Mouse (Mus musculus) limb, embryonic 12.5 days (tissue): ENCODE measurements around the gene Sh3bp5. TPM values are rescaled to one million over a fixed set of nuclear protein-coding genes. Genes with fewer than 3 reads are reported as not detected.
A peak's percentile ranks its signal among the peaks of the same experiment; 100 is the strongest.
"Not testable (repeated sequence)": the region's sequence is repeated elsewhere in the genome, so short reads cannot be mapped to it uniquely, and the experiment has no call there.

Experiments used
- ATAC-seq: fragments of 200-750 bp; cut with Nextera tagmentation; 2 replicates; pipeline ENCODE4 v1.8.0; 2017; ENCODE audit warnings: low read depth, moderate TSS enrichment; ENCODE audit not compliant: insufficient number of reproducible peaks, insufficient read depth, low FRiP score, low TSS enrichment
- H3K27ac ChIP-seq: fragments of 300-500 bp; sonication (generic); 2 replicates; pipeline ENCODE4 v1.5.1; 2016; ENCODE audit warnings: mild to moderate bottlenecking, moderate library complexity
- H3K27me3 ChIP-seq: fragments of 300-500 bp; sonication (generic); 2 replicates; pipeline ENCODE4 v1.6.1; 2016; ENCODE audit warnings: mild to moderate bottlenecking, moderate library complexity
- H3K36me3 ChIP-seq: fragments of 300-500 bp; sonication (generic); 2 replicates; pipeline ENCODE4 v1.6.1; 2016; ENCODE audit warnings: mild to moderate bottlenecking, moderate library complexity
- H3K4me1 ChIP-seq: fragments of 300-500 bp; sonication (generic); replicated peaks from 2 replicates; pipeline ENCODE4 v1.6.1; 2016
- H3K4me2 ChIP-seq: fragments of 300-500 bp; sonication (generic); 2 replicates; pipeline ENCODE4 v1.6.1; 2016; ENCODE audit warnings: mild to moderate bottlenecking, moderate library complexity
- H3K4me3 ChIP-seq: fragments of 300-500 bp; sonication (generic); replicated peaks from 2 replicates; pipeline ENCODE4 v1.5.1; 2016; ENCODE audit warnings: mild to moderate bottlenecking
- H3K9ac ChIP-seq: fragments of 300-500 bp; sonication (generic); replicated peaks from 2 replicates; pipeline ENCODE4 v1.6.1; 2016; ENCODE audit warnings: mild to moderate bottlenecking, moderate library complexity
- H3K9me3 ChIP-seq: fragments of 300-500 bp; sonication (generic); 2 replicates; pipeline ENCODE4 v1.6.1; 2016; ENCODE audit warnings: mild to moderate bottlenecking, moderate library complexity
- WGBS: fragments of 180-500 bp; shearing (Covaris S2); methylation state at CpG from one replicate; pipeline ENCODE4 v1.1.7; 2016; 5-methylcytosine and 5-hydroxymethylcytosine counted together
- polyA plus RNA-seq: library from polyadenylated mRNA; unstranded; fragments of >200 nt; fragmentation: Nextera tagmentation; extraction: Ambion mirVana; gene quantifications from 2 replicates; pipeline ENCODE4 v1.2.1, GENCODE M21; 2016

Sh3bp5 gene
- polyA plus RNA-seq, 1 experiment from 2014 or later: 41.9 TPM

- not testable (repeated sequence) for H3K4me2 ChIP-seq, H3K4me3 ChIP-seq, H3K9me3 ChIP-seq, H3K27ac ChIP-seq, H3K9ac ChIP-seq, ATAC-seq, H3K27me3 ChIP-seq, H3K36me3 ChIP-seq
- H3K4me1 ChIP-seq: peaks cover 20% of the 10 kb centered on the region
- WGBS: 85% methylated on average over 12 of the region's 12 CpGs
Observed at GRCm38 (mm10) chr14:31453946-31454345, 18.1 kb upstream of the Sh3bp5 start.

DNA sequence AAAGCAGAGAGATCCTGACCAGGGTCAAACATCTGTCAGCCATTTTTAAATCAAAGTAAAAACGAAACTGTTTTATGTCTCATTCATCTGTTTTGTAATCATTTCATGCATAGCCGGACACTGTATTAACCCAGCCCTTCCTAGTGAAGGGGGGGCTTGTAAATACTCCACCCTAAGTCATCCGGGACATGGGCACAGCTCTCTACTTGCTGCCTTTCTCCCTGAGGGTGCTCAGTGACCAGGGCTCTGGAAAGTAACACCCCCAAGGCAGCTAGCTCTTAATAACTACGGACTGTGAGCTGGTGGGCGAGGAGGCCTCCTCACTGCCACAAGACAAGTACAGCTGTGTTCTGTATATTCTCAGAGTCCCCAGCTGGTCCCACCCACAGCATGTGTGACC, 13.1 kb upstream of the Sh3bp5 start:
- Histone ChIP-seq H3K36me3 (no peaks in the 10 kb centered on the region), H3K9ac (no peak overlapping the region), H3K4me3 (no peak overlapping the region), H3K27ac (no peak overlapping the region), H3K9me3 (no peaks in the 10 kb centered on the region), H3K4me2 (no peak overlapping the region), H3K4me1 (no peaks in the 10 kb centered on the region), H3K27me3 (no peaks in the 10 kb centered on the region)
- 61% methylated on average over 5 of the region's 5 CpGs for WGBS
- no peak for ATAC-seq

GRCm38 (mm10) chr14:31443616-31444015, 7.7 kb upstream of the Sh3bp5 start:
- Histone ChIP-seq H3K4me2 (no peak overlapping the region), H3K4me3 (no peak overlapping the region), H3K27ac (no peak overlapping the region), H3K4me1 (peaks cover 7% of the 10 kb centered on the region), H3K27me3 (no peaks in the 10 kb centered on the region), H3K9ac (no peak overlapping the region), H3K9me3 (no peaks in the 10 kb centered on the region), H3K36me3 (no peaks in the 10 kb centered on the region)
- ATAC-seq: no peak
- 65% methylated on average over 6 of the region's 6 CpGs for WGBS

- 83% methylated on average over 6 of the region's 6 CpGs for WGBS
- no peaks in the 10 kb centered on the region for H3K9me3 ChIP-seq
- H3K4me1 ChIP-seq: peaks cover 13% of the 10 kb centered on the region
- no peak overlapping the region for H3K4me2 ChIP-seq
- H3K27ac ChIP-seq: no peak overlapping the region
- H3K9ac ChIP-seq: no peak overlapping the region
- no peaks in the 10 kb centered on the region for H3K36me3 ChIP-seq
- H3K4me3 ChIP-seq: no peak overlapping the region
- no peak for ATAC-seq
- no peaks in the 10 kb centered on the region for H3K27me3 ChIP-seq
Observed at GRCm38 (mm10) chr14:31440725-31441124, 4.8 kb upstream of the Sh3bp5 start.

DNA sequence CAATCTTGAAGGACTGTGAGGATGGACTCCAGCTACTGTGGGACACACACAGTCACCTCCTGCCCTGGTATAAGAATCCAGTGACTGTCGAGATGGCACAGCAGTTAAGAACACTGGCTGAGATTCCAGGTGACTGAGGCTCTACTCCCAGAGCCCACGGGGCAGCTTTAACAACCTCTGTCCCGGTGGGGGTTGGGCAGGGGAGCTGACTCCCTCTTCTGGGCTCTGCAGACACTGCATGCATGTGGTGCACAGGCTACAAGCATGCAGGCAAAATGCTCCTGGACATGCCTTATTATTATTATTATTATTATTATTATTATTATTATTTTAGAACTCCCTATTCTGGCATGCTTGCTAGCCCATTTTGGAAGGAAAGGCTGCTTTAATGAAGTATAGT, 4.4 kb upstream of the Sh3bp5 start:
- Histone ChIP-seq H3K36me3 (no peaks in the 10 kb centered on the region), H3K9me3 (no peaks in the 10 kb centered on the region), H3K4me3 (no peak overlapping the region), H3K27me3 (no peaks in the 10 kb centered on the region), H3K27ac (no peak overlapping the region), H3K4me1 (peaks cover 13% of the 10 kb centered on the region), H3K9ac (no peak overlapping the region), H3K4me2 (no peak overlapping the region)
- ATAC-seq: no peak
- WGBS: 24% methylated on average over 3 of the region's 3 CpGs

DNA sequence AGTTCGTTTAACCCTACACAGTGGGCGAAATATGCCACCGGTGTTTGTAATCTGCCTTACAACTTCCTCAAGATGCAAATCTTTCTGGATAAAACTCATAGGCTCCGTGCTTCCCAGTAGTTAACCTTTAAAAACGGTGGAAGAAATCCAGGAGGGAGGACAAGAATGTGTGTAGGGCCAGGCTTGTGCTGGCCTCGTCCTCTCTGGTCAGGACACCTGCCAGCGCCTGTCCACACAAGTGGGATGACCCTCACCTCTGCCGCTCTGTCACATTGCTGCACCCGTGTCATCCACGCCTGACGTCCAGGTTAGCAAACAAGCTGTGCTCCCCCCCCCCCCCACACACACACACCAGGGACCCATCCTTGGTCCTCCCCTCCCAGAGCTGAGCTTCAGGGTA, 3.4 kb upstream of the Sh3bp5 start:
- peaks cover 18% of the 10 kb centered on the region for H3K4me1 ChIP-seq
- H3K4me2 ChIP-seq: no peak overlapping the region
- H3K4me3 ChIP-seq: no peak overlapping the region
- no peak for ATAC-seq
- WGBS: 57% methylated on average over 11 of the region's 11 CpGs
- H3K27me3 ChIP-seq: no peaks in the 10 kb centered on the region
- no peaks in the 10 kb centered on the region for H3K36me3 ChIP-seq
- no peak overlapping the region for H3K27ac ChIP-seq
- H3K9ac ChIP-seq: no peak overlapping the region
- H3K9me3 ChIP-seq: no peaks in the 10 kb centered on the region

DNA sequence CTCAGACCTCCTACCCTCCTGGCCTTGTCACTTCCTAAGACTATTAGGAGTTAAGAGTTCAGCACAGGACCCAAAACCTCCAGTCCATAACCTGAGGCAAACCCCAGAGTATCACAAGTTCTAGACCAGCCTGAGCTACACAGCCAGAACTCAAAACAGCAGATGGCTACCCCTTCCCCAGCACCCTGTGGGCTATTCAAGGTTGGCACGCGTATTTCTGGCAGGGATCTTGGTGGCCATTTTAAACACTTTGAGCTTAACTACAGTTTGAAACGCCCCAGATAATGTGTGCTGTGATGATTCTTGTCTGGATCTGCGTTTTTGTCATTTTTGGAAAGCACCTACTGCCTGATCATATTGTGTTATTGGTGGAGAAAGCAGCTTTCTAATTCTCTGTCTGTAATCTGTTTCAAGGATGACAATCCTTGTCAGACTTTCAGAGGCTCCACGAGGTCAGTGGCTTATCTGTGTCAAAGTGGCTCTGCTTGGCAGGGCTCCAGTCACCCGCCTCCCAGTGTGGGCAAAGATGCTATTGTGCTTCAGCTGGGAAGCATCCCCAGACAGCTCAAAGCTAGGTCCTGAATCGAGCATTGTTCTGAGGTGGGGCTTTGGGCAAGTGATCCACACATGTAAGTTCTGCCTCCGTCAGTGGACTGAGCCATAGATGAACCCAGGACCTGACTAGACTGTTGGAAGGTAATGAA, 2.1 kb upstream of the Sh3bp5 start:
- peaks cover 28% of the 10 kb centered on the region for H3K4me1 ChIP-seq
- no peaks in the 10 kb centered on the region for H3K27me3 ChIP-seq
- 82% methylated on average over 8 of the region's 8 CpGs for WGBS
- H3K9ac ChIP-seq: no peak overlapping the region
- H3K4me2 ChIP-seq: no peak overlapping the region
- H3K27ac ChIP-seq: no peak overlapping the region
- H3K36me3 ChIP-seq: no peaks in the 10 kb centered on the region
- no peak overlapping the region for H3K4me3 ChIP-seq
- no peaks in the 10 kb centered on the region for H3K9me3 ChIP-seq
- ATAC-seq: no peak

DNA sequence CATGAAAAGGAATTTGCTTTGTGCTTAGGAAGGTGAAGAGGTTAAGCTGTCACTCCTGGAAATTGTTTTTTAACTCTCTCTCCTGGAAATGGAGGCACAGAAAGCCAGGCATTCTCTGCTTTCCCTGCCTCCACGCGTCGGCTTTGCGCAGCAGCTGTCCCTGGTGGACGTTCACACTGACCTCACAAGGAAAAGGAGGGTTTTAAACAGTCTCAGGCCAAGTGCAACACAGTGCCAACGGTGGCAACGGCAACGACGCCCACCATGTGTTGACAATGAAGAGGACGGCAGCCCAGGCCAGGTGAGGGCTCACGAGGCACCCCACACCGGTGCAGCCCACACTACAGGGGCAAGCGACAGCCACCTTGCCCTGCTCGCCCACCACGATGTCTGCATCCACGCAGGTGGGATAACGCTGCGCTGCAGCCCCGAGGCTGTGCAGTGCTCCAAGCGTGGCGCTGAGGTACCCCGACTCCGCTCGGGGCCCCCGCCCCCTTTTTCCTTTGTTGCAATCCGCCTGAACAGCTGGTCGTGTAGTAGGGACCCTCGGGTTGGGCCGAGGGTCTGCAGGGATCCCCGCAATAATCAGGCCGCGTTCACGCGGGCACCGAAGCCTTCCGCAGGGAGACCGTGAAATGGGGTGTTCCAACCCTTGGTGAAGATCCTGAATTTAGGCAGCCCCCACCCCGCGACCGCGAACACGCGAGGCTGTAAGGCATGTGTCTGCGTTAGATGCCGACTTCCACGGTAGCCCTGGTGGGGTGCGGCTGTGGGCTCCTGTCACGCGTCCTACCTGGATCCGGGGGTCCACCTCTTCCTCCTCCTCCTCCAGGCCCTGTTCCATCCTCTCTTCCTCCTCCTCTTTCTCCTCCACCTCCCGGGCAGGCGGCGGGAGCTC, 611 bp downstream of the Sh3bp5 start:
- WGBS: under 1% methylated on average over 53 of the region's 53 CpGs
- H3K4me1 ChIP-seq: peaks cover 49% of the 10 kb centered on the region
- H3K9ac ChIP-seq: peak overlapping the region; percentile 70
- ATAC-seq: peak; percentile 46; the same call in 1 of the 2 replicates
- H3K27ac ChIP-seq: peak overlapping the region; percentile 81
- peak overlapping the region; percentile 64 for H3K4me3 ChIP-seq
- peak overlapping the region; percentile 94 for H3K4me2 ChIP-seq
- peaks cover 20% of the 10 kb centered on the region for H3K36me3 ChIP-seq
- H3K27me3 ChIP-seq: no peaks in the 10 kb centered on the region
- H3K9me3 ChIP-seq: no peaks in the 10 kb centered on the region

DNA sequence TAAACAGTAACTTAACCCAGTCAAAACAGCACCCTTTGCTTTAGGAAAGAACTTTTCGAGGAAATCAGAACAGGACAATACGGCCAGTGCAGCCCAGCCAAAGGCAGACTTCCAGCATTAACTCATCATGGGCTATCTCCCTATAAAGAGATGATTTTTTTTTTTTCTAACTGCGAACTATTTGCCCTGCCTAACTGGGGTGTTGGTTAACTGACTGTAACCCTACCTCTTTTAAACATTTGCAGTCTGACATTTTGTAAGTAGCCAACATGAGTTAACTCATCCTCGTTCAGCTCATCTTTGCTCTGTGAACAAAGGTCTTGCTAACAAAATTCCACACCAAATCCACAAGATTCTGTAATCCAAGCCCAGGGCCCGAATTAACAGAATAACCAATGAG, 1.5 kb downstream of the Sh3bp5 start:
- H3K4me1 ChIP-seq: peaks cover 47% of the 10 kb centered on the region
- H3K36me3 ChIP-seq: peaks cover 28% of the 10 kb centered on the region
- H3K4me3 ChIP-seq: peak overlapping the region; percentile 64
- H3K27me3 ChIP-seq: no peaks in the 10 kb centered on the region
- ATAC-seq: no peak
- peak overlapping the region; percentile 88 for H3K27ac ChIP-seq
- no peak overlapping the region for H3K9ac ChIP-seq
- H3K4me2 ChIP-seq: peak overlapping the region; percentile 94
- WGBS: 24% methylated on average over 5 of the region's 5 CpGs
- no peaks in the 10 kb centered on the region for H3K9me3 ChIP-seq

DNA sequence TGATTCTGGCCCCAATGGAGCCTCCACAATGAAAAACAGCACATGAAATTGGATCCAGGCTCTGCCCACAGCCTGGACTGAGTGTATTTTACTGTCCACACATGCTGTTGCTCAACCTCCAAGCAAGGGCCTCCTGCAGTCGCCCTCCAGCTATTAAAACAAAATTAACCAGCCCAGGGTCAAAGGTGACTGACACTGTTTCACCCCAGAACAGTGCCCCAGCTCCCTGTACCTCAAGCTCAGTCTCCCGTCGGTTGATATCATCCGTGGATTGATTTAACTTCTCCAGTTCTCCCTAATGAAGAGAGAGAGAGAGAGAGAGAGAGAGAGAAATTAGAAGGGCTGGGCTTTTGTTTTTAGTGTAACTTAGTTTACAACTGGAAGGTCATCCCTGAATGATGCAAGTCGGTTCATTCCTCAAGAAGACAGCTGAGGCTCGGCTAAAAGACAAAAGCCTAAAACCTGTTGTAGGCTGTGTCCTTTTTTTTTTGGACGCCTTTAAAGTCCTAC, 2.0 kb downstream of the Sh3bp5 start:
- Histone ChIP-seq H3K9me3 (no peaks in the 10 kb centered on the region), H3K4me2 (peak overlapping the region; percentile 94), H3K4me3 (peak overlapping the region; percentile 64), H3K27me3 (no peaks in the 10 kb centered on the region), H3K36me3 (peaks cover 29% of the 10 kb centered on the region), H3K9ac (0 out of 2 replicates have a peak overlapping the region, but pooled peaks have one; percentile 18), H3K4me1 (peaks cover 42% of the 10 kb centered on the region), H3K27ac (peak overlapping the region; percentile 88)
- 8% methylated on average over 7 of the region's 7 CpGs for WGBS
- ATAC-seq: 0 out of 2 replicates have a peak, but pooled peaks have one; percentile 39

GRCm38 (mm10) chr14:31433126-31433525, 2.8 kb downstream of the Sh3bp5 start:
- WGBS: 42% methylated on average over 5 of the region's 5 CpGs
- H3K4me3 ChIP-seq: peak overlapping the region; percentile 64; the same call in 1 of the 2 replicates
- peak overlapping the region; percentile 94 for H3K4me2 ChIP-seq
- H3K27me3 ChIP-seq: no peaks in the 10 kb centered on the region
- H3K9me3 ChIP-seq: no peaks in the 10 kb centered on the region
- ATAC-seq: no peak
- peak overlapping the region; percentile 88 for H3K27ac ChIP-seq
- peaks cover 37% of the 10 kb centered on the region for H3K36me3 ChIP-seq
- peaks cover 42% of the 10 kb centered on the region for H3K4me1 ChIP-seq
- H3K9ac ChIP-seq: 0 out of 2 replicates have a peak overlapping the region, but pooled peaks have one; percentile 18
